Comparison of ENCODE assay signal across 14 mouse cellular contexts in genomic region chr12:108231901-108232300, GRCm38 (mm10). TPM values are rescaled to one million over a fixed set of nuclear protein-coding genes. Genes with fewer than 3 reads are reported as not detected.
DNase-seq lines count a peak whose midpoint lies in the region; ATAC-seq lines count a peak whose summit lies in the region.
"Had no signal": no experiment of that assay in that cellular context is flagged by ENCODE, and none has a peak within 500 bp of the region (broad histone marks: within the 10 kb centered on the region; RNA-seq: fewer than 3 reads in every experiment).

No protein-coding gene starts in this region.

- H3K9me3 ChIP-seq in neural tube, embryonic 12.5 days: peaks cover 7% of the 10 kb centered on the region; the same call in 1 of the 2 replicates
- H3K9me3 ChIP-seq in forebrain, embryonic 14.5 days (replicated peaks; ENCODE audit: control insufficient read depth, low read length): no peaks in the 10 kb centered on the region
- no peaks in the 10 kb centered on the region for H3K9me3 ChIP-seq in midbrain, embryonic 11.5 days (ENCODE audit: control insufficient read depth, low read length)

- H3K27ac ChIP-seq in neural tube, embryonic 12.5 days: no peak overlapping the region
- peak overlapping the region; percentile 63 for H3K27ac ChIP-seq in forebrain, embryonic 14.5 days (ENCODE audit: low read depth, low read length)
- no peak overlapping the region; the same call in 1 of the 2 replicates for H3K27ac ChIP-seq in midbrain, embryonic 11.5 days (ENCODE audit: low read depth, low read length)
- H3K27ac ChIP-seq: liver, embryonic 14.5 days had no signal

- H3K4me1 ChIP-seq in neural tube, embryonic 12.5 days: peaks cover 74% of the 10 kb centered on the region
- peaks cover 18% of the 10 kb centered on the region for H3K4me1 ChIP-seq in forebrain, embryonic 14.5 days (ENCODE audit: control insufficient read depth, insufficient read depth, low read length)
- peaks cover 22% of the 10 kb centered on the region for H3K4me1 ChIP-seq in midbrain, embryonic 11.5 days (ENCODE audit: control insufficient read depth, insufficient read depth, low read length)

- WGBS in neural tube, embryonic 12.5 days: 36% methylated on average over 9 of the region's 9 CpGs
- WGBS in forebrain, embryonic 14.5 days: 26% methylated on average over 9 of the region's 9 CpGs
- 46% methylated on average over 9 of the region's 9 CpGs for WGBS in midbrain, embryonic 11.5 days

- H3K4me3 ChIP-seq in neural tube, embryonic 12.5 days: no peak overlapping the region
- no peak overlapping the region for H3K4me3 ChIP-seq in forebrain, embryonic 14.5 days (ENCODE audit: low read depth, low read length)
- H3K4me3 ChIP-seq in midbrain, embryonic 11.5 days (ENCODE audit: low read depth, low read length): no peak overlapping the region
- H3K4me3 ChIP-seq: myocyte had no signal

- no peak for DNase-seq in neural tube, embryonic 10.5 days (ENCODE audit: extremely low spot score, low spot score)
- DNase-seq in forebrain, embryonic 14.5 days (ENCODE audit: low spot score): peak; percentile 39
- DNase-seq in midbrain, embryonic 11.5 days (ENCODE audit: low spot score, missing footprints): peak; percentile 84
- no peak for DNase-seq in left cerebral cortex, postnatal 14 days (ENCODE audit: low spot score in 2 of 2)
- no peak for DNase-seq in lung, postnatal 25 days (ENCODE audit: low spot score)
- no peak for DNase-seq in ovary, postnatal 14 days (ENCODE audit: low spot score)
- DNase-seq: adrenal gland, adult 2 months; lung, postnatal 4 days; right cerebral cortex, postnatal 14 days; thymus, postnatal 4 days had no signal

- 0 out of 2 replicates have a peak, but pooled peaks cover 3% of the 10 kb centered on the region for H3K36me3 ChIP-seq in neural tube, embryonic 12.5 days
- H3K36me3 ChIP-seq in forebrain, embryonic 14.5 days (ENCODE audit: control insufficient read depth, insufficient read depth, low read length): no peaks in the 10 kb centered on the region
- no peaks in the 10 kb centered on the region for H3K36me3 ChIP-seq in midbrain, embryonic 11.5 days (ENCODE audit: control insufficient read depth, insufficient read depth, low read length)

- H3K4me2 ChIP-seq in neural tube, embryonic 12.5 days (replicated peaks): 0 out of 2 replicates have a peak overlapping the region, but pooled peaks have one; percentile 14
- H3K4me2 ChIP-seq in forebrain, embryonic 14.5 days (ENCODE audit: low read length): no peak overlapping the region
- no peak overlapping the region for H3K4me2 ChIP-seq in midbrain, embryonic 11.5 days
- H3K4me2 ChIP-seq: heart, embryonic 11.5 days had no signal

- ATAC-seq in neural tube, embryonic 12.5 days (ENCODE audit: low FRiP score, low read depth): no peak
- 0 out of 2 replicates have a peak, but pooled peaks have one; percentile 13 for ATAC-seq in forebrain, embryonic 14.5 days
- peak; percentile 5; the same call in 1 of the 2 replicates for ATAC-seq in midbrain, embryonic 11.5 days (ENCODE audit: low FRiP score)

- intact Hi-C loops in left cerebral cortex, postnatal 14 days (cut with DNase I): loop anchor here (5.0 kb wide), 1 partner anchor 40 kb away; no protein-coding TSS in a partner anchor

- no peaks in the 10 kb centered on the region for H3K27me3 ChIP-seq in neural tube, embryonic 12.5 days (replicated peaks)
- no peaks in the 10 kb centered on the region for H3K27me3 ChIP-seq in forebrain, embryonic 14.5 days (replicated peaks; ENCODE audit: control insufficient read depth, insufficient read depth, low read length)
- no peaks in the 10 kb centered on the region for H3K27me3 ChIP-seq in midbrain, embryonic 11.5 days (ENCODE audit: control insufficient read depth, insufficient read depth, low read length)

- no peak overlapping the region for H3K9ac ChIP-seq in neural tube, embryonic 12.5 days
- H3K9ac ChIP-seq in forebrain, embryonic 14.5 days (ENCODE audit: low read length): no peak overlapping the region; the same call in 1 of the 2 replicates
- no peak overlapping the region for H3K9ac ChIP-seq in midbrain, embryonic 11.5 days (ENCODE audit: low read length)
- H3K9ac ChIP-seq: liver, embryonic 14.5 days had no signal

RNA-seq across cellular contexts. Expression of gene Ccdc85c, which starts 43.3 kb away (rescaled TPM):
- polyA plus RNA-seq in neural tube, embryonic 12.5 days (2016; fragmentation: Nextera tagmentation; extraction: Ambion mirVana): 14.5 and 20.4 TPM in 2 replicates
- 13.6 and 14.5 TPM in 2 replicates for polyA plus RNA-seq in forebrain, embryonic 14.5 days (2014; fragmentation: Nextera tagmentation; extraction: Ambion mirVana)
- polyA plus RNA-seq in midbrain, embryonic 11.5 days (2014; fragmentation: Nextera tagmentation; extraction: Ambion mirVana): 19.2 and 20.4 TPM in 2 replicates
- 10 to 100 TPM; 63.8 to 64.7 TPM for total RNA-seq in left cerebral cortex, postnatal 14 days (2021)

RNA-seq across cellular contexts. Expression of gene Ccnk, which starts 52.5 kb away (rescaled TPM):
- 3.2 and 3.8 TPM in 2 replicates for polyA plus RNA-seq in neural tube, embryonic 12.5 days (2016; fragmentation: Nextera tagmentation; extraction: Ambion mirVana)
- polyA plus RNA-seq in forebrain, embryonic 14.5 days (2014; fragmentation: Nextera tagmentation; extraction: Ambion mirVana): 8.4 and 10.7 TPM in 2 replicates
- 8.1 and 9.0 TPM in 2 replicates for polyA plus RNA-seq in midbrain, embryonic 11.5 days (2014; fragmentation: Nextera tagmentation; extraction: Ambion mirVana)
- total RNA-seq in left cerebral cortex, postnatal 14 days (2021): 10 to 100 TPM; 32.4 TPM

RNA-seq across cellular contexts. Expression of gene Setd3, which starts 52.8 kb away (rescaled TPM):
- 104 and 114 TPM in 2 replicates for polyA plus RNA-seq in neural tube, embryonic 12.5 days (2016; fragmentation: Nextera tagmentation; extraction: Ambion mirVana)
- polyA plus RNA-seq in forebrain, embryonic 14.5 days (2014; fragmentation: Nextera tagmentation; extraction: Ambion mirVana): 85.9 and 88.9 TPM in 2 replicates
- 83.3 and 92.0 TPM in 2 replicates for polyA plus RNA-seq in midbrain, embryonic 11.5 days (2014; fragmentation: Nextera tagmentation; extraction: Ambion mirVana)
- total RNA-seq in left cerebral cortex, postnatal 14 days (2021): 100 to 1,000 TPM; 123 to 127 TPM

Comparison
In these comparisons a context has a peak if more than half of its experiments do, and no peak if none do; other contexts are left out.
1. DNase-seq: peak in forebrain, embryonic 14.5 days (single experiment) and midbrain, embryonic 11.5 days (single experiment); none in neural tube, embryonic 10.5 days (single experiment), left cerebral cortex, postnatal 14 days (0 of 2), lung, postnatal 25 days (single experiment) and ovary, postnatal 14 days (single experiment).